Mouse (Mus musculus): Measurements from ENCODE around the gene Trmt2a.
"Not testable (repeated sequence)": the region's sequence is repeated elsewhere in the genome, so short reads cannot be mapped to it uniquely, and the experiment has no call there.

GRCm38 (mm10) chr16:18289614-18290013 is 41.1 kb downstream of the Trmt2a start:
- not testable (repeated sequence) for TF ChIP-seq CTCF (conservative IDR thresholded peaks at IDR 0.05; ENCODE audit: low read length); NANOG (IDR thresholded peaks at IDR 0.05; ENCODE audit: borderline replicate concordance, low read length)
